15 mouse cellular contexts compared by ENCODE assay signal in the genomic region with DNA sequence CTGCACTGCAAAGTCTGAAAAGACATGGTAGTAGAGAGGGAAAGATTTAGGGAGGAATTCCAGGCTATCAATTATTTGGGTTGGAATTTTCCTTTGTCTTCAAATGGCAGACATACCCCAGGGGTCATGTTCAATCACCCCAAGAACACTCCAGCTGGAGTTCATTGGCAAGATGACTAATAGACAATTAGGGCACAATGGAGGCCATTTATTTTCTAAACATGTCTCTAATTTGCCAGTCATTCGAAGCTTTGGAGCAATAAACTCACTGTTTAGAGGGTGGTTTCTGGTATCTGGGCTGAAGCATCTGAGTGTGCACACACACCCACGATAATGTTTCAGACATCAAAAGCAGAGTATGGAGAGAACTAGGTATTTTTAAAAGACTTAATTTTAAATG.
A peak's percentile ranks its signal among the peaks of the same experiment; 100 is the strongest.
DNase-seq lines count a peak whose midpoint lies in the region; ATAC-seq lines count a peak whose summit lies in the region.
"Had no signal": no experiment of that assay in that cellular context is flagged by ENCODE, and none has a peak within 500 bp of the region (broad histone marks: within the 10 kb centered on the region; RNA-seq: fewer than 3 reads in every experiment).

No protein-coding gene starts in this region.

- no peak overlapping the region for H3K4me3 ChIP-seq in forebrain, embryonic 12.5 days (replicated peaks)
- H3K4me3 ChIP-seq: embryonic facial prominence, embryonic 13.5 days; gastrocnemius, adult 2 months; limb, embryonic 10.5 days; liver, embryonic 15.5 days had no signal

- H3K4me2 ChIP-seq in forebrain, embryonic 12.5 days, result no peak overlapping the region
- H3K4me2 ChIP-seq: embryonic facial prominence, embryonic 13.5 days; heart, embryonic 11.5 days; liver, embryonic 15.5 days had no signal

- no peaks in the 10 kb centered on the region for H3K9me3 ChIP-seq in forebrain, embryonic 12.5 days
- H3K9me3 ChIP-seq: embryonic facial prominence, embryonic 13.5 days; limb, embryonic 10.5 days; liver, embryonic 15.5 days had no signal

- peak; percentile 16 for DNase-seq in right cerebral cortex, adult 18-20 months
- no peak for DNase-seq in right cerebral cortex, postnatal 14 days
- peak; percentile 80 for DNase-seq in mesoderm, embryonic 11.5 days (ENCODE audit: low read depth, low spot score)
- DNase-seq in thymus, postnatal 36 days, result no peak
- no peak for DNase-seq in B cell, adult 2 months
- DNase-seq: adrenal gland, postnatal 14 days; cerebellum, adult 11 months; gastrocnemius, adult 2 months had no signal

- no peaks in the 10 kb centered on the region for H3K36me3 ChIP-seq in forebrain, embryonic 12.5 days (replicated peaks)
- H3K36me3 ChIP-seq: embryonic facial prominence, embryonic 13.5 days; limb, embryonic 10.5 days; liver, embryonic 15.5 days had no signal

- no peak overlapping the region for H3K9ac ChIP-seq in forebrain, embryonic 12.5 days
- H3K9ac ChIP-seq: embryonic facial prominence, embryonic 13.5 days; liver, embryonic 15.5 days had no signal

- peaks cover 5% of the 10 kb centered on the region; the same call in 1 of the 2 replicates for H3K4me1 ChIP-seq in forebrain, embryonic 12.5 days
- H3K4me1 ChIP-seq: liver, embryonic 15.5 days had no signal

- ATAC-seq in forebrain, embryonic 12.5 days (ENCODE audit: low FRiP score), result peak; percentile 49; the same call in 1 of the 2 replicates
- no peak for ATAC-seq in megakaryocyte progenitor cell, adult 5-6 weeks (replicated peaks; ENCODE audit: poor library complexity)

- 21% methylated on average over 2 of the region's 2 CpGs for WGBS in forebrain, embryonic 12.5 days

- no peak overlapping the region for H3K27ac ChIP-seq in forebrain, embryonic 12.5 days
- H3K27ac ChIP-seq: embryonic facial prominence, embryonic 13.5 days; gastrocnemius, adult 2 months; limb, embryonic 10.5 days; liver, embryonic 15.5 days; macrophage had no signal

- H3K27me3 ChIP-seq in forebrain, embryonic 12.5 days, result no peaks in the 10 kb centered on the region
- H3K27me3 ChIP-seq: embryonic facial prominence, embryonic 13.5 days; liver, embryonic 15.5 days had no signal

Comparison
In these comparisons a context has a peak if more than half of its experiments do, and no peak if none do; other contexts are left out.
1. DNase-seq: peak in right cerebral cortex, adult 18-20 months (single experiment) and mesoderm, embryonic 11.5 days (single experiment); none in right cerebral cortex, postnatal 14 days (single experiment), thymus, postnatal 36 days (0 of 2) and B cell, adult 2 months (0 of 2).